Mouse (Mus musculus) mouse trophoblast stem cell (cell line): ENCODE measurements around the gene Cs.
"Not testable (repeated sequence)": the region's sequence is repeated elsewhere in the genome, so short reads cannot be mapped to it uniquely, and the experiment has no call there.

ENCODE experiments used
- in situ Hi-C, 2 experiments: fragments of 300-500 bp; cut with MseI, MboI; formaldehyde crosslinking; loops; 2 replicates in 1 of 2; 3 replicates in 1 of 2; pipeline ENCODE4 v1.15.1; 2025

Gene Cs

DNA sequence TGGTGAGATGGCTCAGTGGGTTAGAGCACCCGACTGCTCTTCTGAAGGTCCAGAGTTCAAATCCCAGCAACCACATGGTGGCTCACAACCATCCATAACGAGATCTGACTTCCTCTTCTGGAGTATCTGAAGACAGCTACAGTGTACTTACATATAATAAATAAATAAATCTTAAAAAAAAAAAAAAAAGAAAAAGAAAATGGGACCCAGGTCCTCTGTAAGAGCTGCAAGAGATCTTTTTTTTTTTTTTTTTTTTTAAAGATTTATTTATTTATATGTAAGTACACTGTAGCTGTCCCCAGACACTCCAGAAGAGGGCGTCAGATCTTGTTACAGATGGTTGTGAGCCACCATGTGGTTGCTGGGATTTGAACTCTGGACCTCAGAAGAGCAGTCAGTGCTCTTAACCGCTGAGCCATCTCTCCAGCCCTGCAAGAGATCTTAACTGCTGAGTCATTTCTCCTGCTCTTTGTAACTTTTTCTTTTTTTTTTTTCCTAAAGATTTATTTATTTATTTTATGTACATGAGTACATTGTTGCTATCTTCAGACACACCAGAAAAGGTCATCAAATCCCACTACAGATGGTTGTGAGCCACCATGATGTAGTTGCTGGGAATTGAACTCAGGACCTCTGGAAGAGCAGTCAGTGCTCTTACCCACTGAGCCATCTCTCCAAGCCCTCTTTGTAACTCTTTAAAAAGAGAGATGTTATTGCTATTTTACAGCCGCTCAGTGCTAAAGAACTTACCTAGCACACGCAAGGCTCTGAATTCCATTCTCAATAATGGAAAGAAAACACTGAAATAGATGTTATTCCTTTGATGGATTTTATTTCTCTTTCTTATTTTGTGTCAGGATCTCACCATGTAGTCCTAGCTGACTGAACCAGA, 4.9 kb upstream of the Cs start:
- in situ Hi-C loops: not testable (repeated sequence)

DNA sequence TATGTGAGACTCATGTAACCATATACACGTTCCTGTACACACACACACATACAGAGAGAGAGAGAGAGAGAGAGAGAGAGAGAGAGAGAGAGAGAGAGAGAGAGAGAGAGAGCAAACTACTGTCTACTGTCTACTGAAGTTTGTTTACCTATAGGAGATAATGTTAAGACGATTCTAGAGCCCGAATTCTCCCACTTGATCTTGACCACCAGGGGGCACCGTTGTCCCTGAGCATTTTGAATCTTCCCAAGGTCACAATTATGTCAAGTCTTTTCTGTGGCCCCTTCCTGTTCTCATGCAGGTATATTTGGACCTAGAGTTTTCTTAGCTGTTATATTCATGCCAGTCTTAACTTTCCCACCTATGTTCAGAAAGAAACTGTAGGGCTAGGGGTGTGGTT, 2.0 kb upstream of the Cs start:
- in situ Hi-C loops: no loop called here

GRCm38 (mm10) chr10:128336195-128336594, 1.3 kb upstream of the Cs start:
- in situ Hi-C loops: no loop called here

GRCm38 (mm10) chr10:128336597-128336996, 937 bp upstream of the Cs start:
- in situ Hi-C loops: no loop called here

DNA sequence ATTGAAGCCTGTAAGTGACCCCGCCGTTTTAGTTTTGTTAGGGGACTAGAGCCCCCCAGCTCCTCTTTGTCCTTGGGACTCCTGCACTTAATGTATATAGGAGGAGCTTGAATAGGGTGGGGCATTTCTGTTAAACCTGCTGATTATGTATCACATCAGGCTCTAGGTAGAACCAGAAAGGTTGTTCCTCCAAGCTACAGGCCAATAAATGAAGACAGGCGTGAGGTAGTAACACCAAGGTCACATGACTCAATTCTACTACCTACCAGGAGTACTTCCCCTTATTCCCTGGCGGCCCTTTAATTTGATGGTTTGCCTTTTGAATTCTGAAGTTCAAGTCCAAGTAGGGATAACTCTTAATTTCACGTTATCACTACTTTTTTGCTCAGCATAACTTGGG, 881 bp downstream of the Cs start:
- in situ Hi-C loops: no loop called here

DNA sequence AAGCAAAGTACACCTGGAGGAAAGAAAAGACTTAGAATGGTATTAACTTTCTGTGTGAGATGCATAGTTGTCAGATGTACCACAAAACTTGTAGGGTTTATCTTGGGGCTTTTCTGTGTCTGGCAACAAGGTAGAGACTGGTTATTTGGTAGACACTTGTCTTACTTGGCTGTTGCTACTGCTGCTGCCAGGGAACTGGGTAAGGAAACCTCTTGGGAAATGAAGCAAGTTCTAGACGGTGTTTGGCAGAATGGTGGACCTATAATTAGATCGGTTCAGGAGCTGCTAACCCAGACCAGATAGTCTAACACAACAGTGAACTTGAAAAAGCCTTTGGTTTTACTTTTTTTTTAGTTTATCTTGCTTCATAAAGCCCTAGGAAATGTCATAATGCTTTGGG, 1.4 kb downstream of the Cs start:
- in situ Hi-C loops: no loop called here

DNA sequence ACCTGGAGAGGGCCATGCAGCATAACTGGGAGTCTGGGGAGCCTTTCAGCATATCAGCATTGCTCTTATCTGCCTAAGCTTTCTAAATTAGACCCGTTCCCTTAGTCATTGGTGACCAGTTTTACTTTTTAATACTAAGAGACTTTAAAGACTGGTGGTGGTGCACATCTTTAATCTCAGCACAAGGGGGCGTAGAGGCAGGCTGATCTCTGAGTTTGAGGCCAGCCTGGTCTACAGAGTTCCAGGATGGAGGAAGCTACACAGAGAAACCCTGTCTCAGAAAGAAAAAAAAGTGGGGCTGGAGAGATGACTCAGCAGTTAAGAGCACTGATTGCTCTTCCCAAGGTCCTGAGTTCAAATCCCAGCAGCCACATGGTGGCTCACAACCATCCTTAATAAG, 2.7 kb downstream of the Cs start:
- in situ Hi-C loops: no loop called here

- in situ Hi-C loops: no loop called here
Observed at GRCm38 (mm10) chr10:128343436-128343835, 5.9 kb downstream of the Cs start.

DNA sequence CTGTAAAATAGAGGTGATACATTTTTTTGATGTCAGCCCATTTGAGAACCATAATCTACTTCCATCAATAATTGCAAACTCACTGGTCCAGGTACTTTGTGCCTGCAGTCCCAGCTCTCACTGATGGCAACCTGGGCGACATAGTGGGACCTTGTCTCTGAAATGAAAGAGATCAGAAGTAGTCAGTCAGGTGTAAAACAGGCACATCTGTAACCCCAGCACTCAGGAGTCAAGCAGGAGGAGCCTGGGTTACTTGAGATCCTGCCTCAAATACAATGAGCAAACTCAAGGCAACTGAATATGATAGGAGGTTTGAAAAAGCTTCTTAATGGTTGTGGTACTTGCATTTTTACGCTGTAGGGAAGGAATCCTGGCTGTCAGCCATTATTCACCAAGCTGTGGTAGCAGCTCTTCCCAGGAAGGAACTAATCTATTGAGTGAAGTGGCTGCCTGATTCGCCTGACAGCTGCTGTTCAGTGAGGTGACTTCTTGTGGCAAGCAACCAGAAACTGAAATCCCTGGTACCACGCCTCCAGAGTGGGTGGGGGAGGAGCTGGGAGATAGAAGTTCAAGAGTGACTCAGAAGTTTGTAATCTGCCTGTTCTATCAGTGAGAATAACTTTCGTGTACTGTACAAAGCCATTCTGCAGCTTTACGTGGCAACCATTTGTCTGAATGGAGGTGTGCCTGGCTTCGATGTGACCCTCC, 7.2 kb downstream of the Cs start:
- in situ Hi-C loops: no loop called here

GRCm38 (mm10) chr10:128347541-128347940, 10.0 kb downstream of the Cs start:
- in situ Hi-C loops: no loop called here

- in situ Hi-C loops: no loop called here
Observed at GRCm38 (mm10) chr10:128358796-128359195, 21.3 kb downstream of the Cs start.

- in situ Hi-C loops: no loop called here
Observed at GRCm38 (mm10) chr10:128359226-128359625, 21.7 kb downstream of the Cs start.

- in situ Hi-C loops: no loop called here
Observed at GRCm38 (mm10) chr10:128361836-128362235, 24.3 kb downstream of the Cs start.

- in situ Hi-C loops: no loop called here
Observed at GRCm38 (mm10) chr10:128362568-128362967, 25.0 kb downstream of the Cs start.

DNA sequence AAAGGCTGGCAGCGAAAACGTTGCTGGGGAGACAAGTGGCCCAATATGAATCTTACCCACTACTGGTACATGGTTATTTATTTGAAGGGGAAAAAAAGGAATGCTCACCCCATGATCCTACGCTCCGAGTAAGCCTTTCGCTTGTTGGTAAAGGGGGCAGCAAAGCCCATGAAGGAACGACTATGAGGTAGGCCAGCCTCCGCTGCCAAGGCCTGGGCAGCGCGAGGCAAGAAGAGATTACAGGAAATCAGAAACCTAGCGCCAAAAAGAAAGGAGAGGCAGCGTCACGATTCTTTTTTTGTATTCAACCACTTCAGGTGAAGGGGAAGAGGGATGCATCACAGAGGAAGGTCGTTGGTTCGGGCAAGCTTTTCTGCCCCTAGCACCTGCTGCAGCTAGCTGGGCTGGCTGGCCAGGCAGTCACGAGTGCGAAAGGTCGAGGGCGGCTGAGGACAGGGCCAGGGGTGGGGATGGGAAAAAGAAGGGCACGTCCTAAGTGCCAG, 30.4 kb downstream of the Cs start:
- in situ Hi-C loops: no loop called here

- in situ Hi-C loops: no loop called here
Observed at GRCm38 (mm10) chr10:128368402-128369217, 31.1 kb downstream of the Cs start, which contains the start of gene Coq10a. TSS of gene Coq10a (minus strand) at chr10:128368997.

DNA sequence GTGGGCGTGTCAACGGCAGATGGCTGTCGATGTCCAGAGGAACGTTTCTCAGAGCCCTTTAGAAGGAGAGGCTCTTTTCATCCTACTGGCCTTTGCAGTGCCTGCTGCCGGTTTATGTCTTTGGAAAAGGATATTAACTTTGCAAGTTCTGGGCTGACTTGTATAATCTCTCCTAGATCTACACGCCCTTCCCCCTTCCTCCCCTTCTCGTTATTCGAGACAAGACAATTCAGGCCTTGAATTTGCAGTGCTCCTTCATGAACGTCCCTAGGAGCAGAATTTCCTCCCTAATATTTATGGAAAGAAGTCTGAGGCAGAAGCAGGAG, 31.6 kb downstream of the Cs start:
- in situ Hi-C loops: no loop called here

- in situ Hi-C loops: no loop called here
Observed at GRCm38 (mm10) chr10:128369599-128369998, 32.1 kb downstream of the Cs start.

GRCm38 (mm10) chr10:128370021-128370420, 32.5 kb downstream of the Cs start:
- in situ Hi-C loops: loop anchor here in 1 of 2 experiments (10.0 kb wide), 1 partner anchor 85 kb away; the partner anchor contains the start of gene Smarcc2

DNA sequence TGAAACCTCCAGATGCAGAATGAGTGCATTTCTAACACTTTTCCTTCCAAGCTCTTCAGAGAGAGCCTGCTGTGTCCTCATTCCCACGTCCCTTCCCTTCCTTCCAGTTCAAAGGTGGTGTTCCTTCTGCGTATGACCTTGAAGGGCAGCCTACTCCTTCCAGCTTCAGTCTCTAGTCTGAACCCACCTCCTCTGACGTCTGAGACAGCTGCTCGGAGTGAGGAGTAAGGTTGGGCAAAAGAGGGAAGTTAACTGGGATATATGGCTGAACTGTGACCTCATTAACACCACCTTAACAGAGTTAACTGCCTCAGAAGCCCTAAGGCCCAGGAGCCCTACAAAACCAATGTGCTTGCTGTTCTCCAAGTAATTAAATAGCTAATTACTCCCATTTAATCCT, 33.1 kb downstream of the Cs start:
- in situ Hi-C loops: loop anchor here in 1 of 2 experiments (10.0 kb wide), 1 partner anchor 84 kb away; the partner anchor contains the start of gene Smarcc2

- in situ Hi-C loops: loop anchor here in 1 of 2 experiments (10.0 kb wide), 1 partner anchor 83 kb away; the partner anchor contains the start of gene Smarcc2
Observed at GRCm38 (mm10) chr10:128372142-128372541, 34.6 kb downstream of the Cs start.
